Mouse (Mus musculus) thymus, postnatal 4 days (tissue): ENCODE measurements around the gene Gm10324.
"Not testable (repeated sequence)": the region's sequence is repeated elsewhere in the genome, so short reads cannot be mapped to it uniquely, and the experiment has no call there.

ENCODE experiments used
- DNase-seq: peaks from one replicate; pipeline ENCODE4 v3.0.0; 2021

The Gm10324 gene

GRCm38 (mm10) chr13:66119247-66119646 lies at the start of gene Gm10324:
Gene Gm10324, plus strand, starts transcription at chr13:66119547.
- DNase-seq = not testable (repeated sequence)
